Mouse (Mus musculus) small intestine, adult 2 months (tissue): ENCODE results near the gene Bcas1. TPM values are rescaled to one million over a fixed set of nuclear protein-coding genes. Genes with fewer than 3 reads are reported as not detected.
A peak's percentile ranks its signal among the peaks of the same experiment; 100 is the strongest.

Experiments used
- H3K27ac ChIP-seq: fragments of 200-500 bp; 2 replicates; pipeline ENCODE4 v1.5.1; 2012; ENCODE audit warnings: low read depth, low read length, control low read depth, inconsistent platforms; ENCODE audit not compliant: insufficient read depth
- H3K27me3 ChIP-seq: fragments of 200-500 bp; 2 replicates; pipeline ENCODE4 v1.6.1; 2012; ENCODE audit warnings: mild to moderate bottlenecking, moderate library complexity, low read length, inconsistent platforms; ENCODE audit not compliant: control insufficient read depth, insufficient read depth
- H3K36me3 ChIP-seq: fragments of 200-500 bp; 2 replicates; pipeline ENCODE4 v1.6.1; 2012; ENCODE audit warnings: mild to moderate bottlenecking, low read length, control low read depth, inconsistent platforms; ENCODE audit not compliant: control insufficient read depth, insufficient read depth
- H3K4me1 ChIP-seq: fragments of 200-500 bp; 2 replicates; pipeline ENCODE4 v1.6.1; 2012; ENCODE audit warnings: low read length, inconsistent platforms, mixed read lengths; ENCODE audit not compliant: control insufficient read depth, insufficient read depth, insufficient read length
- H3K4me3 ChIP-seq: fragments of 200-500 bp; 2 replicates; pipeline ENCODE4 v1.5.1; 2012; ENCODE audit warnings: low read depth, mild to moderate bottlenecking, control low read depth, inconsistent platforms, low read length, moderate library complexity
- CTCF ChIP-seq: fragments of 200-500 bp; IDR thresholded peaks from 2 replicates; pipeline ENCODE4 v1.5.1; 2012; ENCODE audit warnings: low read depth, mild to moderate bottlenecking, control low read depth, inconsistent platforms, low read length, moderate library complexity, mixed read lengths; ENCODE audit not compliant: insufficient replicate concordance, insufficient read length; ENCODE audit errors: extremely low read depth
- POLR2A ChIP-seq: fragments of 200-500 bp; IDR thresholded peaks from 2 replicates; pipeline ENCODE4 v1.6.1; 2012; ENCODE audit warnings: low read depth, mild to moderate bottlenecking, control low read depth, inconsistent platforms, low read length, moderate library complexity
- WGBS: fragments of 180-500 bp; shearing (Covaris S2); methylation state at CpG from one replicate; pipeline ENCODE4 v1.1.7; 2018; 5-methylcytosine and 5-hydroxymethylcytosine counted together
- polyA plus RNA-seq: library from polyadenylated mRNA; depleted of rRNA; stranded (reverse); fragments of >200 nt; gene quantifications from 2 replicates; pipeline ENCODE4 v1.2.3, GENCODE M21; 2012

The Bcas1 gene
- polyA plus RNA-seq, 1 experiment, result 18.4 TPM

- no peaks in the 10 kb centered on the region for H3K36me3 ChIP-seq
- WGBS, result 29% methylated on average over 10 of the region's 10 CpGs
- peaks cover 4% of the 10 kb centered on the region; the same call in 1 of the 2 replicates for H3K27me3 ChIP-seq
- H3K27ac ChIP-seq, result no peak overlapping the region
- no peaks in the 10 kb centered on the region for H3K4me1 ChIP-seq
- no peak for TF ChIP-seq POLR2A
- no peak for TF ChIP-seq CTCF
- H3K4me3 ChIP-seq, result no peak overlapping the region
Observed at GRCm38 (mm10) chr2:170403666-170404385, 23.8 kb downstream of the Bcas1 start.

- H3K36me3 ChIP-seq, result no peaks in the 10 kb centered on the region
- TF ChIP-seq POLR2A (no peak), CTCF (peak; percentile 93)
- no peaks in the 10 kb centered on the region for H3K4me1 ChIP-seq
- H3K4me3 ChIP-seq, result no peak overlapping the region
- 2% methylated on average over 17 of the region's 17 CpGs for WGBS
- no peak overlapping the region for H3K27ac ChIP-seq
- peaks cover 4% of the 10 kb centered on the region; the same call in 1 of the 2 replicates for H3K27me3 ChIP-seq
Observed at GRCm38 (mm10) chr2:170401211-170401799, 26.3 kb downstream of the Bcas1 start.

- H3K27ac ChIP-seq, result no peak overlapping the region
- TF ChIP-seq POLR2A, result no peak
- TF ChIP-seq CTCF, result no peak
- no peak overlapping the region for H3K4me3 ChIP-seq
- H3K36me3 ChIP-seq, result no peaks in the 10 kb centered on the region
- H3K4me1 ChIP-seq, result no peaks in the 10 kb centered on the region
- 11% methylated on average over 10 of the region's 10 CpGs for WGBS
- peaks cover 4% of the 10 kb centered on the region; the same call in 1 of the 2 replicates for H3K27me3 ChIP-seq
Observed at GRCm38 (mm10) chr2:170400666-170401065, 27.0 kb downstream of the Bcas1 start.

- Histone ChIP-seq H3K4me1 (no peaks in the 10 kb centered on the region), H3K36me3 (no peaks in the 10 kb centered on the region), H3K27ac (no peak overlapping the region), H3K4me3 (no peak overlapping the region), H3K27me3 (no peaks in the 10 kb centered on the region)
- TF ChIP-seq POLR2A, result no peak
- no peak for TF ChIP-seq CTCF
- 93% methylated on average over 1 of the region's 1 CpGs for WGBS
Observed at GRCm38 (mm10) chr2:170391994-170392393, 35.7 kb downstream of the Bcas1 start.

- WGBS, result 69% methylated on average over 5 of the region's 5 CpGs
- Histone ChIP-seq H3K27ac (no peak overlapping the region), H3K4me3 (no peak overlapping the region), H3K36me3 (no peaks in the 10 kb centered on the region), H3K27me3 (no peaks in the 10 kb centered on the region), H3K4me1 (no peaks in the 10 kb centered on the region)
- TF ChIP-seq CTCF, result no peak
Observed at GRCm38 (mm10) chr2:170388320-170388719, 39.3 kb downstream of the Bcas1 start.

- no peak for TF ChIP-seq CTCF
- no peak for TF ChIP-seq POLR2A
- no peak overlapping the region for H3K27ac ChIP-seq
- no peak overlapping the region for H3K4me3 ChIP-seq
- no peaks in the 10 kb centered on the region for H3K4me1 ChIP-seq
- H3K36me3 ChIP-seq, result no peaks in the 10 kb centered on the region
- 92% methylated on average over 1 of the region's 1 CpGs for WGBS
- H3K27me3 ChIP-seq, result no peaks in the 10 kb centered on the region
Observed at GRCm38 (mm10) chr2:170385556-170385955, 42.1 kb downstream of the Bcas1 start.

- no peaks in the 10 kb centered on the region for H3K27me3 ChIP-seq
- H3K27ac ChIP-seq, result no peak overlapping the region
- WGBS, result 76% methylated on average over 1 of the region's 1 CpGs
- H3K4me3 ChIP-seq, result no peak overlapping the region
- H3K36me3 ChIP-seq, result no peaks in the 10 kb centered on the region
- H3K4me1 ChIP-seq, result no peaks in the 10 kb centered on the region
- TF ChIP-seq POLR2A, result no peak
- no peak for TF ChIP-seq CTCF
Observed at GRCm38 (mm10) chr2:170384770-170385169, 42.9 kb downstream of the Bcas1 start.
